In the genomic region with DNA sequence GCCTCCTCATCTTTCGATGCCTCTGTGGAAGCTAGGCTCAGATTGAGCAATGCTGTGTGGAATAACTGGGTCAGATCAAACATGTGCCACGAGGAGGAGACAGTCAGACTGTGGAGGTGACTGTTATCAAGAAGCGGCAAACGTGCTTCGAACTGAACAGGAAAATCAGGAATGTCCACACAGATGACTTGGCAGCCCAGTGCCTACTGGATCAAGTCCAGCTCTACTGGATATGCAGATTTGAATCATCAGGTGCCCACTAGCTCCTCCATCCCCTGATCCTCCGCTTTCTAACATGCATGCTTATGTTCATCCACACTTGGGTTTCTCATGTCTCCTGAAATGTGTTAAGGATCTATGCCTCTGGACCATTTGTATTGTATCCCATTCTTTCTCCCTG, we compare ENCODE assay signal across 13 mouse cellular contexts.
"Had no signal": no experiment of that assay in that cellular context is flagged by ENCODE, and none has a peak within 500 bp of the region (broad histone marks: within the 10 kb centered on the region; RNA-seq: fewer than 3 reads in every experiment).

No protein-coding gene starts in this region.

- DNase-seq: gastrocnemius, postnatal 14 days; gastrocnemius, postnatal 36 days; heart, adult 11 months; heart, adult 2 months; heart, postnatal 14 days; heart, postnatal 36 days; kidney, adult 11 months; kidney, adult 2 months; kidney, adult 9 months; kidney, postnatal 14 days; kidney, postnatal 36 days; layer of hippocampus, adult 9-11 months; layer of hippocampus, postnatal 36 days had no signal
